16 mouse cellular contexts compared by ENCODE assay signal in the genomic region with DNA sequence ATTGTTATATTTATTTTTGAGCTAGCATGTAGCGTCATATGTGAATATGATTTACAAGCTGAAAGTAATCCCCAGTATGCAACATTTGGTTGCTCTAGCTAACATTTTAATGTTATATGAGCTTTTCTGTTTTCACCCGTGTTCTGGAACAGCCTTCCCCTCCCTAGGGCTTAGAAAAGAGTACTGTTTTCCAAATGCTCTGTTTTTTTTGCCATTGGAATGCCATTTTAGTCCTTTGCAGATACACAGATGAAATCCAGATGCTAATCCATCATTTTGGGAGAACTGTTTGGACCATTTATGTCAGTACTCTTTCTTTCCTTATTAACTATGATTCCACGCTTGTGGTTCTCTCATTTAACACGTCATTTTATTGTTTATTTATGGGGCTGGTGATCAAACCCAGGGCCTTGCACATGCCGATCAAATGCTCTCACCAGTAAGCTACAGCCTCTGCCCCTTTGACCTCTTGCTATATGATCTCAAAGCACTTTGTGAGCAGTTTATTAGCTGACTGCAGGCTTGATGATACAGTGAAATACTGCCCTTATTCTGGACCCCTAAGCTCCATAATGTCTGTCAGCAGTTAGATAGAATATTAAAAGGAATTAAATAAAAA.
DNase-seq lines count a peak whose midpoint lies in the region; ATAC-seq and TF ChIP-seq lines count a peak whose summit lies in the region.
"Had no signal": no experiment of that assay in that cellular context is flagged by ENCODE, and none has a peak within 500 bp of the region (broad histone marks: within the 10 kb centered on the region; RNA-seq: fewer than 3 reads in every experiment).

No protein-coding gene starts in this region.

- no peaks in the 10 kb centered on the region for H3K9me3 ChIP-seq in lung, embryonic 16.5 days (ENCODE audit: control insufficient read depth, low read length)
- H3K9me3 ChIP-seq in embryonic facial prominence, embryonic 11.5 days (replicated peaks; ENCODE audit: control insufficient read depth, low read length): no peaks in the 10 kb centered on the region
- no peaks in the 10 kb centered on the region for H3K9me3 ChIP-seq in neural tube, embryonic 11.5 days (ENCODE audit: control insufficient read depth, low read length)
- H3K9me3 ChIP-seq: heart, embryonic 15.5 days; liver, embryonic 12.5 days had no signal

- H3K27me3 ChIP-seq in lung, embryonic 16.5 days (ENCODE audit: control insufficient read depth, insufficient read depth, low read depth, low read length): no peaks in the 10 kb centered on the region
- H3K27me3 ChIP-seq in embryonic facial prominence, embryonic 11.5 days (ENCODE audit: control insufficient read depth, insufficient read depth, low read length): no peaks in the 10 kb centered on the region
- no peaks in the 10 kb centered on the region for H3K27me3 ChIP-seq in neural tube, embryonic 11.5 days (ENCODE audit: control insufficient read depth, insufficient read depth, low read length)
- H3K27me3 ChIP-seq: heart, embryonic 15.5 days; liver, embryonic 12.5 days had no signal

- no peak overlapping the region for H3K9ac ChIP-seq in lung, embryonic 16.5 days (ENCODE audit: low read length)
- no peak overlapping the region for H3K9ac ChIP-seq in embryonic facial prominence, embryonic 11.5 days (replicated peaks; ENCODE audit: low read length)
- no peak overlapping the region for H3K9ac ChIP-seq in neural tube, embryonic 11.5 days (ENCODE audit: low read length)
- H3K9ac ChIP-seq: heart, embryonic 15.5 days; liver, embryonic 12.5 days had no signal

- WGBS in lung, embryonic 16.5 days: 22% methylated on average over 5 of the region's 5 CpGs
- 13% methylated on average over 5 of the region's 5 CpGs for WGBS in embryonic facial prominence, embryonic 11.5 days
- 30% methylated on average over 5 of the region's 5 CpGs for WGBS in neural tube, embryonic 11.5 days

- peak; percentile 66 for ATAC-seq in lung, embryonic 16.5 days (ENCODE audit: low read depth)
- peak; percentile 62 for ATAC-seq in embryonic facial prominence, embryonic 11.5 days (replicated peaks; ENCODE audit: insufficient number of reproducible peaks, low FRiP score, low TSS enrichment, low read depth)
- ATAC-seq in neural tube, embryonic 11.5 days (ENCODE audit: insufficient read depth, low FRiP score, low TSS enrichment): no peak
- ATAC-seq: liver, embryonic 12.5 days had no signal

- H3K27ac ChIP-seq in gastrocnemius, adult 2 months: peak overlapping the region; percentile 77
- no peak overlapping the region for H3K27ac ChIP-seq in lung, embryonic 16.5 days (ENCODE audit: low read length)
- H3K27ac ChIP-seq in embryonic facial prominence, embryonic 11.5 days (replicated peaks; ENCODE audit: low read depth, low read length): no peak overlapping the region
- H3K27ac ChIP-seq in neural tube, embryonic 11.5 days (ENCODE audit: low read depth, low read length): no peak overlapping the region
- H3K27ac ChIP-seq: heart, embryonic 15.5 days; liver, embryonic 12.5 days; macrophage had no signal

- H3K4me3 ChIP-seq in gastrocnemius, adult 2 months: no peak overlapping the region
- H3K4me3 ChIP-seq in lung, embryonic 16.5 days (ENCODE audit: low read length): no peak overlapping the region
- no peak overlapping the region for H3K4me3 ChIP-seq in embryonic facial prominence, embryonic 11.5 days (ENCODE audit: low read depth, low read length)
- H3K4me3 ChIP-seq in neural tube, embryonic 11.5 days (ENCODE audit: low read depth, low read length): no peak overlapping the region
- H3K4me3 ChIP-seq: heart, embryonic 15.5 days; liver, embryonic 12.5 days had no signal

- no peak for DNase-seq in gastrocnemius, adult 2 months
- no peak for DNase-seq in gastrocnemius, adult 8-10 months (ENCODE audit: low spot score in 2 of 2)
- no peak for DNase-seq in lung, postnatal 4 days
- peak; percentile 73 for DNase-seq in embryonic facial prominence, embryonic 11.5 days (ENCODE audit: low spot score)
- DNase-seq in neural tube, embryonic 11.5 days (ENCODE audit: low spot score): peak; percentile 13
- no peak for DNase-seq in right cerebral cortex, postnatal 4 days
- no peak for DNase-seq in left cerebral cortex, postnatal 10 days (ENCODE audit: extremely low spot score in 1 of 2, low spot score in 2 of 2)
- DNase-seq: adrenal gland, postnatal 25 days; cerebellum, postnatal 36 days; kidney, postnatal 10 days; spleen, adult 18-20 months; thymus, adult 18-20 months had no signal

- H3K36me3 ChIP-seq in lung, embryonic 16.5 days (ENCODE audit: control insufficient read depth, insufficient read depth, low read length): no peaks in the 10 kb centered on the region
- H3K36me3 ChIP-seq in embryonic facial prominence, embryonic 11.5 days (replicated peaks; ENCODE audit: control insufficient read depth, insufficient read depth, low read depth, low read length): no peaks in the 10 kb centered on the region
- no peaks in the 10 kb centered on the region for H3K36me3 ChIP-seq in neural tube, embryonic 11.5 days (ENCODE audit: control insufficient read depth, insufficient read depth, low read length)
- H3K36me3 ChIP-seq: heart, embryonic 15.5 days; liver, embryonic 12.5 days had no signal

- H3K4me2 ChIP-seq in lung, embryonic 16.5 days (ENCODE audit: low read depth, low read length): no peak overlapping the region
- H3K4me2 ChIP-seq in embryonic facial prominence, embryonic 11.5 days (ENCODE audit: low read depth, low read length): no peak overlapping the region
- no peak overlapping the region for H3K4me2 ChIP-seq in neural tube, embryonic 11.5 days (ENCODE audit: low read depth)
- H3K4me2 ChIP-seq: heart, embryonic 15.5 days; liver, embryonic 12.5 days had no signal

- intact Hi-C loops in gastrocnemius, adult 2 months (cut with DNase I): no loop called here
- intact Hi-C loops in left cerebral cortex, postnatal 10 days (cut with DNase I): no loop called here

- peaks cover 2% of the 10 kb centered on the region; the same call in 1 of the 2 replicates for H3K4me1 ChIP-seq in lung, embryonic 16.5 days (replicated peaks; ENCODE audit: control insufficient read depth, insufficient read depth, low read length)
- no peaks in the 10 kb centered on the region for H3K4me1 ChIP-seq in embryonic facial prominence, embryonic 11.5 days (ENCODE audit: control insufficient read depth, insufficient read depth, low read length)
- no peaks in the 10 kb centered on the region for H3K4me1 ChIP-seq in neural tube, embryonic 11.5 days (ENCODE audit: control insufficient read depth, insufficient read depth, low read length)
- H3K4me1 ChIP-seq: heart, embryonic 15.5 days; liver, embryonic 12.5 days had no signal

- TF ChIP-seq CTCF in gastrocnemius, adult 2 months (IDR thresholded peaks at IDR 0.05): no peak

Comparison
In these comparisons a context has a peak if more than half of its experiments do, and no peak if none do; other contexts are left out.
1. DNase-seq: peak in embryonic facial prominence, embryonic 11.5 days (single experiment) and neural tube, embryonic 11.5 days (single experiment); none in gastrocnemius, adult 2 months (single experiment), gastrocnemius, adult 8-10 months (0 of 2), lung, postnatal 4 days (0 of 2), right cerebral cortex, postnatal 4 days (single experiment) and left cerebral cortex, postnatal 10 days (0 of 2).